12 mouse cellular contexts compared by ENCODE assay signal in genomic region chr2:83758606-83759215, GRCm38 (mm10). TPM values are rescaled to one million over a fixed set of nuclear protein-coding genes. Genes with fewer than 3 reads are reported as not detected.
DNase-seq lines count a peak whose midpoint lies in the region; ATAC-seq and TF ChIP-seq lines count a peak whose summit lies in the region.
"Had no signal": no experiment of that assay in that cellular context is flagged by ENCODE, and none has a peak within 500 bp of the region (broad histone marks: within the 10 kb centered on the region; RNA-seq: fewer than 3 reads in every experiment).

No protein-coding gene starts in this region.

- H3K4me3 ChIP-seq in heart, embryonic 12.5 days = peak overlapping the region; percentile 19
- H3K4me3 ChIP-seq in hindbrain, embryonic 14.5 days (replicated peaks; ENCODE audit: low read length) = peak overlapping the region; percentile 9; the same call in 1 of the 2 replicates
- H3K4me3 ChIP-seq in myocyte = no peak overlapping the region
- H3K4me3 ChIP-seq: embryonic facial prominence, embryonic 12.5 days; limb, embryonic 12.5 days had no signal

- peaks cover 21% of the 10 kb centered on the region for H3K36me3 ChIP-seq in heart, embryonic 12.5 days
- H3K36me3 ChIP-seq in hindbrain, embryonic 14.5 days (replicated peaks; ENCODE audit: control insufficient read depth, insufficient read depth) = no peaks in the 10 kb centered on the region
- H3K36me3 ChIP-seq in myocyte (ENCODE audit: control insufficient read depth, insufficient read depth) = peaks cover 19% of the 10 kb centered on the region

- no peaks in the 10 kb centered on the region for H3K9me3 ChIP-seq in heart, embryonic 12.5 days (replicated peaks)
- no peaks in the 10 kb centered on the region for H3K9me3 ChIP-seq in hindbrain, embryonic 14.5 days (ENCODE audit: control insufficient read depth, low read length)
- H3K9me3 ChIP-seq: embryonic facial prominence, embryonic 12.5 days; limb, embryonic 12.5 days had no signal

- peaks cover 38% of the 10 kb centered on the region for H3K27me3 ChIP-seq in heart, embryonic 12.5 days (replicated peaks)
- H3K27me3 ChIP-seq in hindbrain, embryonic 14.5 days (ENCODE audit: control insufficient read depth, insufficient read depth, low read length) = no peaks in the 10 kb centered on the region
- H3K27me3 ChIP-seq in myocyte (ENCODE audit: control insufficient read depth, insufficient read depth, insufficient read length) = no peaks in the 10 kb centered on the region
- H3K27me3 ChIP-seq: embryonic facial prominence, embryonic 12.5 days; limb, embryonic 12.5 days had no signal

- no peak for TF ChIP-seq POLR2A in myocyte (IDR thresholded peaks at IDR 0.05; ENCODE audit: insufficient read length, low read depth)

- 0 out of 2 replicates have a peak, but pooled peaks have one; percentile 15 for ATAC-seq in heart, embryonic 12.5 days (ENCODE audit: insufficient number of reproducible peaks, low FRiP score)
- peak; percentile 34; the same call in 1 of the 2 replicates for ATAC-seq in hindbrain, embryonic 14.5 days (ENCODE audit: low FRiP score)
- ATAC-seq: inflammation-experienced regulatory T-cells, adult 6 months had no signal

- no peak overlapping the region for H3ac ChIP-seq in myocyte (ENCODE audit: control insufficient read depth, insufficient read length)

- peak overlapping the region; percentile 63 for H3K4me2 ChIP-seq in heart, embryonic 12.5 days
- peak overlapping the region; percentile 45 for H3K4me2 ChIP-seq in hindbrain, embryonic 14.5 days (replicated peaks)
- peak overlapping the region; percentile 41 for H3K4me2 ChIP-seq in myocyte (ENCODE audit: low read depth)
- H3K4me2 ChIP-seq: embryonic facial prominence, embryonic 12.5 days; limb, embryonic 12.5 days had no signal

- H3K9ac ChIP-seq in heart, embryonic 12.5 days = peak overlapping the region; percentile 37; the same call in 1 of the 2 replicates
- peak overlapping the region; percentile 40; the same call in 1 of the 2 replicates for H3K9ac ChIP-seq in hindbrain, embryonic 14.5 days
- H3K9ac ChIP-seq: embryonic facial prominence, embryonic 12.5 days; limb, embryonic 12.5 days had no signal

- H3K79me2 ChIP-seq in myocyte (ENCODE audit: control insufficient read depth, insufficient read depth) = peaks cover 20% of the 10 kb centered on the region

- DNase-seq in heart, adult 11 months = no peak
- DNase-seq in R1 (ENCODE audit: low read depth, low spot score) = peak; percentile 25
- no peak for DNase-seq in hindbrain, embryonic 14.5 days (ENCODE audit: low spot score)
- DNase-seq in frontal cortex, postnatal 25 days (ENCODE audit: low spot score in 2 of 2) = no peak
- DNase-seq in yolk sac, embryonic 10.5 days (ENCODE audit: low spot score) = no peak
- DNase-seq in lung, postnatal 36 days = no peak
- DNase-seq: spleen, adult 18-20 months had no signal

- WGBS in heart, embryonic 12.5 days = 55% methylated on average over 7 of the region's 7 CpGs
- WGBS in hindbrain, embryonic 14.5 days = 27% methylated on average over 7 of the region's 7 CpGs

- peaks cover 19% of the 10 kb centered on the region for H3K4me1 ChIP-seq in heart, embryonic 12.5 days (replicated peaks)
- peaks cover 12% of the 10 kb centered on the region for H3K4me1 ChIP-seq in hindbrain, embryonic 14.5 days (replicated peaks; ENCODE audit: control insufficient read depth, insufficient read depth, low read length)

- H3K27ac ChIP-seq in heart, embryonic 12.5 days (ENCODE audit: poor library complexity, severe bottlenecking) = peak overlapping the region; percentile 70
- peak overlapping the region; percentile 69 for H3K27ac ChIP-seq in hindbrain, embryonic 14.5 days
- H3K27ac ChIP-seq: embryonic facial prominence, embryonic 12.5 days had no signal

TF ChIP-seq in myocyte, 11 proteins besides CTCF, POLR2A, EP300 and RAD21:
- TF ChIP-seq MYOG (IDR thresholded peaks at IDR 0.05; ENCODE audit: control insufficient read depth in 1 of 3, insufficient read depth in 1 of 3, insufficient read length in 2 of 3, low read depth in 2 of 3) = no peak
- no peak for TF ChIP-seq SRF (IDR thresholded peaks at IDR 0.05; ENCODE audit: control insufficient read depth, insufficient read length, low read depth)
- TF ChIP-seq TCF12 (IDR thresholded peaks at IDR 0.05; ENCODE audit: insufficient read depth, poor library complexity, severe bottlenecking) = no peak
- TF ChIP-seq USF1 (IDR thresholded peaks at IDR 0.05; ENCODE audit: low read depth) = no peak
- TF ChIP-seq REST (IDR thresholded peaks at IDR 0.05; ENCODE audit: insufficient read depth, insufficient read length) = no peak
- TF ChIP-seq MYOD1 (IDR thresholded peaks at IDR 0.05; ENCODE audit: control insufficient read depth in 1 of 3, insufficient read length in 2 of 3, low read depth in 2 of 3) = no peak
- TF ChIP-seq TCF3 (IDR thresholded peaks at IDR 0.05; ENCODE audit: insufficient read length, low read depth) = no peak

RNA-seq across cellular contexts. Expression of gene Itgav, which starts 34.5 kb away (rescaled TPM):
- 95.0 and 108 TPM in 2 replicates for polyA plus RNA-seq in heart, embryonic 12.5 days (2016; fragmentation: Nextera tagmentation; extraction: Ambion mirVana)
- polyA plus RNA-seq in hindbrain, embryonic 14.5 days (2014; fragmentation: Nextera tagmentation; extraction: Ambion mirVana) = 35.3 and 36.7 TPM in 2 replicates
- 26.2 TPM for polyA plus RNA-seq in myocyte (2012; fragmentation: generic; extraction: Trizol)

RNA-seq across cellular contexts. Expression of gene Fam171b, which starts 53.7 kb away (rescaled TPM):
- polyA plus RNA-seq in heart, embryonic 12.5 days (2016; fragmentation: Nextera tagmentation; extraction: Ambion mirVana) = 2.9 and 3.3 TPM in 2 replicates
- 85.7 and 98.4 TPM in 2 replicates for polyA plus RNA-seq in hindbrain, embryonic 14.5 days (2014; fragmentation: Nextera tagmentation; extraction: Ambion mirVana)
- 1.7 TPM for polyA plus RNA-seq in myocyte (2012; fragmentation: generic; extraction: Trizol)

Comparison
In these comparisons a context has a peak if more than half of its experiments do, and no peak if none do; other contexts are left out.
1. RNA of gene Fam171b, which starts 53.7 kb away (polyA plus RNA-seq): 85.7 to 98.4 TPM in hindbrain, embryonic 14.5 days; 2.9 to 3.3 TPM in heart, embryonic 12.5 days and 1.7 TPM in myocyte (single experiment); every median in the first group is over 10 times any median in the second.
2. Peak in every context shown above with its lines, with median percentiles within 50 percentile points of each other: H3K4me2 ChIP-seq.